9 mouse cellular contexts compared by ENCODE assay signal in genomic region chr2:73428803-73429468, GRCm38 (mm10). TPM values are rescaled to one million over a fixed set of nuclear protein-coding genes. Genes with fewer than 3 reads are reported as not detected.
A peak's percentile ranks its signal among the peaks of the same experiment; 100 is the strongest.
DNase-seq lines count a peak whose midpoint lies in the region; ATAC-seq lines count a peak whose summit lies in the region.
"Had no signal": no experiment of that assay in that cellular context is flagged by ENCODE, and none has a peak within 500 bp of the region (broad histone marks: within the 10 kb centered on the region; RNA-seq: fewer than 3 reads in every experiment).

No protein-coding gene starts in this region.

- 0 out of 2 replicates have a peak overlapping the region, but pooled peaks have one; percentile 19 for H3K27ac ChIP-seq in hindbrain, embryonic 13.5 days
- no peak overlapping the region for H3K27ac ChIP-seq in hindbrain, embryonic 14.5 days
- H3K27ac ChIP-seq: stomach, embryonic 15.5 days had no signal

- H3K9ac ChIP-seq in hindbrain, embryonic 13.5 days = no peak overlapping the region
- no peak overlapping the region for H3K9ac ChIP-seq in hindbrain, embryonic 14.5 days
- H3K9ac ChIP-seq: stomach, embryonic 15.5 days had no signal

- H3K4me3 ChIP-seq in hindbrain, embryonic 13.5 days = no peak overlapping the region
- H3K4me3 ChIP-seq in hindbrain, embryonic 14.5 days (replicated peaks; ENCODE audit: low read length) = no peak overlapping the region
- H3K4me3 ChIP-seq: stomach, embryonic 15.5 days had no signal

- WGBS in hindbrain, embryonic 13.5 days = 70% methylated on average over 21 of the region's 21 CpGs
- 65% methylated on average over 21 of the region's 21 CpGs for WGBS in hindbrain, embryonic 14.5 days

- peaks cover 6% of the 10 kb centered on the region for H3K4me1 ChIP-seq in hindbrain, embryonic 13.5 days (replicated peaks)
- H3K4me1 ChIP-seq in hindbrain, embryonic 14.5 days (replicated peaks; ENCODE audit: control insufficient read depth, insufficient read depth, low read length) = no peaks in the 10 kb centered on the region
- H3K4me1 ChIP-seq: stomach, embryonic 15.5 days had no signal

- DNase-seq in hindbrain, embryonic 14.5 days (ENCODE audit: low spot score) = no peak
- peak; percentile 35 for DNase-seq in adrenal gland, postnatal 14 days
- DNase-seq in heart, adult 9 months (ENCODE audit: low spot score in 2 of 2) = peak; percentile 33 to 37
- DNase-seq in naive thymus-derived CD4-positive, alpha-beta T cell, adult 2 months (ENCODE audit: low read depth) = peak; percentile 56
- no peak for DNase-seq in lung, postnatal 36 days
- no peak for DNase-seq in kidney, adult 18-20 months
- no peak for DNase-seq in ovary, postnatal 36 days (ENCODE audit: low spot score)

- H3K9me3 ChIP-seq in hindbrain, embryonic 13.5 days = no peaks in the 10 kb centered on the region
- no peaks in the 10 kb centered on the region for H3K9me3 ChIP-seq in hindbrain, embryonic 14.5 days (ENCODE audit: control insufficient read depth, low read length)
- H3K9me3 ChIP-seq: stomach, embryonic 15.5 days had no signal

- ATAC-seq in hindbrain, embryonic 13.5 days (ENCODE audit: low FRiP score) = no peak
- no peak for ATAC-seq in hindbrain, embryonic 14.5 days (ENCODE audit: low FRiP score)

- H3K4me2 ChIP-seq in hindbrain, embryonic 13.5 days = no peak overlapping the region
- H3K4me2 ChIP-seq in hindbrain, embryonic 14.5 days (replicated peaks) = no peak overlapping the region
- H3K4me2 ChIP-seq: stomach, embryonic 15.5 days had no signal

- H3K36me3 ChIP-seq in hindbrain, embryonic 13.5 days = no peaks in the 10 kb centered on the region
- H3K36me3 ChIP-seq in hindbrain, embryonic 14.5 days (replicated peaks; ENCODE audit: control insufficient read depth, insufficient read depth) = no peaks in the 10 kb centered on the region

- H3K27me3 ChIP-seq in hindbrain, embryonic 13.5 days = no peaks in the 10 kb centered on the region
- H3K27me3 ChIP-seq in hindbrain, embryonic 14.5 days (ENCODE audit: control insufficient read depth, insufficient read depth, low read length) = no peaks in the 10 kb centered on the region
- H3K27me3 ChIP-seq: stomach, embryonic 15.5 days had no signal

RNA-seq across cellular contexts. Expression of gene Gpr155, which starts 42.6 kb away (rescaled TPM):
- 12.4 and 12.7 TPM in 2 replicates for polyA plus RNA-seq in hindbrain, embryonic 13.5 days (2015; fragmentation: Nextera tagmentation; extraction: Ambion mirVana)
- 15.2 and 17.9 TPM in 2 replicates for polyA plus RNA-seq in hindbrain, embryonic 14.5 days (2014; fragmentation: Nextera tagmentation; extraction: Ambion mirVana)
- total RNA-seq in adrenal gland, postnatal 14 days (2021) = 9.0 and 10.9 TPM in 2 replicates

Comparison
In these comparisons a context has a peak if more than half of its experiments do, and no peak if none do; other contexts are left out.
1. DNase-seq: peak in adrenal gland, postnatal 14 days (single experiment), heart, adult 9 months (2 of 2) and naive thymus-derived CD4-positive, alpha-beta T cell, adult 2 months (single experiment); none in hindbrain, embryonic 14.5 days (single experiment), lung, postnatal 36 days (single experiment), kidney, adult 18-20 months (single experiment) and ovary, postnatal 36 days (single experiment).